ENCODE assay signal across 28 mouse cellular contexts in genomic region chr1:170306232-170306631, GRCm38 (mm10). TPM values are rescaled to one million over a fixed set of nuclear protein-coding genes. Genes with fewer than 3 reads are reported as not detected.
A peak's percentile ranks its signal among the peaks of the same experiment; 100 is the strongest.
DNase-seq lines count a peak whose midpoint lies in the region; TF ChIP-seq lines count a peak whose summit lies in the region.
"Had no signal": no experiment of that assay in that cellular context is flagged by ENCODE, and none has a peak within 500 bp of the region (broad histone marks: within the 10 kb centered on the region; RNA-seq: fewer than 3 reads in every experiment).

Gene Gm7694 (minus strand): TSS chr1:170306332.

- no peak for DNase-seq in adrenal gland, adult 8-10 months
- no peak for DNase-seq in adrenal gland, postnatal 10 days
- peak; percentile 58 for DNase-seq in heart, adult 11 months
- no peak for DNase-seq in heart, postnatal 4 days
- no peak for DNase-seq in heart, postnatal 36 days
- DNase-seq in heart, adult 9 months (ENCODE audit: low spot score in 2 of 2), result no peak
- no peak for DNase-seq in urinary bladder, postnatal 25 days (ENCODE audit: low spot score)
- DNase-seq: cerebellum, adult 11-12 months; cerebellum, adult 8-10 months; cerebellum, postnatal 10 days; cerebellum, postnatal 36 days; embryo, embryonic 11 days; gastrocnemius, postnatal 10 days; gastrocnemius, postnatal 36 days; heart, postnatal 10 days; kidney, adult 11 months had no signal

- TF ChIP-seq POLR2A in small intestine, adult 2 months (IDR thresholded peaks at IDR 0.05; ENCODE audit: low read depth, low read length), result no peak

- H3K36me3 ChIP-seq in small intestine, adult 2 months (ENCODE audit: control insufficient read depth, insufficient read depth, low read length), result no peaks in the 10 kb centered on the region; the same call in 1 of the 2 replicates
- H3K36me3 ChIP-seq: embryonic facial prominence, embryonic 10.5 days; embryonic facial prominence, embryonic 13.5 days; forebrain, embryonic 10.5 days; heart, embryonic 15.5 days; hindbrain, embryonic 10.5 days; hindbrain, embryonic 13.5 days; intestine, embryonic 15.5 days had no signal

- TF ChIP-seq CTCF in small intestine, adult 2 months (IDR thresholded peaks at IDR 0.05; ENCODE audit: extremely low read depth, insufficient read length, insufficient replicate concordance, low read depth, low read length), result no peak

- intact Hi-C loops in heart, postnatal 36 days (cut with DNase I), result no loop called here

- H3K4me1 ChIP-seq in small intestine, adult 2 months (ENCODE audit: control insufficient read depth, insufficient read depth, insufficient read length, low read length), result no peaks in the 10 kb centered on the region
- H3K4me1 ChIP-seq: embryonic facial prominence, embryonic 13.5 days; forebrain, embryonic 13.5 days; heart, embryonic 15.5 days; hindbrain, embryonic 13.5 days; intestine, embryonic 15.5 days had no signal

- H3K27ac ChIP-seq in small intestine, adult 2 months (ENCODE audit: insufficient read depth, low read depth, low read length), result no peak within 1 kb of the TSS
- H3K27ac ChIP-seq: embryonic facial prominence, embryonic 10.5 days; embryonic facial prominence, embryonic 13.5 days; forebrain, embryonic 10.5 days; forebrain, embryonic 13.5 days; heart, embryonic 15.5 days; hindbrain, embryonic 10.5 days; hindbrain, embryonic 13.5 days; intestine, embryonic 15.5 days had no signal

- over 99% methylated on average over 4 of the region's 4 CpGs for whole genome bisulfite sequencing in small intestine, adult 2 months

- no peak within 1 kb of the TSS for H3K4me3 ChIP-seq in small intestine, adult 2 months (ENCODE audit: low read depth, low read length)
- H3K4me3 ChIP-seq: embryonic facial prominence, embryonic 10.5 days; embryonic facial prominence, embryonic 13.5 days; erythroblast, embryonic 14.5 days; forebrain, embryonic 10.5 days; forebrain, embryonic 13.5 days; heart, embryonic 12.5 days; heart, embryonic 15.5 days; hindbrain, embryonic 10.5 days; hindbrain, embryonic 13.5 days; intestine, embryonic 15.5 days had no signal

- H3K27me3 ChIP-seq in small intestine, adult 2 months (ENCODE audit: control insufficient read depth, insufficient read depth, low read length), result no peaks in the 10 kb centered on the region
- H3K27me3 ChIP-seq: embryonic facial prominence, embryonic 13.5 days; forebrain, embryonic 13.5 days; heart, embryonic 12.5 days; heart, embryonic 15.5 days; hindbrain, embryonic 13.5 days; intestine, embryonic 15.5 days had no signal

RNA-seq across cellular contexts. Expression of gene Gm7694, which starts in this region (rescaled TPM):
- total RNA-seq in adrenal gland, adult 8-10 months (2022), result 10 to 100 TPM; 10.0 to 22.1 (median 14.1) TPM
- total RNA-seq in adrenal gland, postnatal 10 days (2021), result 1 to 10 TPM; 6.1 to 7.9 TPM
- total RNA-seq in heart, postnatal 4 days (2021), result 1 to 10 TPM; 7.8 TPM
- 10 to 100 TPM; 10.2 to 11.9 TPM for total RNA-seq in heart, postnatal 36 days (2021)
- 1.8 and 17.6 TPM in 2 replicates for polyA plus RNA-seq in small intestine, adult 2 months (2012; rRNA removed)
- polyA plus RNA-seq: activated CD4-positive, CD25-positive, alpha-beta regulatory T cell, adult 4 months had no signal
